Mouse (Mus musculus) E14TG2a.4 (cell line): ENCODE results near the gene Krt8.

Experiments used
- CTCF ChIP-seq: conservative IDR thresholded peaks from 2 replicates; pipeline ENCODE4 v1.5.1; 2014; ENCODE audit warnings: low read length
- NANOG ChIP-seq: IDR thresholded peaks from 2 replicates; pipeline ENCODE4 v1.6.1; 2014; ENCODE audit warnings: borderline replicate concordance, low read length, mixed read lengths

DNA sequence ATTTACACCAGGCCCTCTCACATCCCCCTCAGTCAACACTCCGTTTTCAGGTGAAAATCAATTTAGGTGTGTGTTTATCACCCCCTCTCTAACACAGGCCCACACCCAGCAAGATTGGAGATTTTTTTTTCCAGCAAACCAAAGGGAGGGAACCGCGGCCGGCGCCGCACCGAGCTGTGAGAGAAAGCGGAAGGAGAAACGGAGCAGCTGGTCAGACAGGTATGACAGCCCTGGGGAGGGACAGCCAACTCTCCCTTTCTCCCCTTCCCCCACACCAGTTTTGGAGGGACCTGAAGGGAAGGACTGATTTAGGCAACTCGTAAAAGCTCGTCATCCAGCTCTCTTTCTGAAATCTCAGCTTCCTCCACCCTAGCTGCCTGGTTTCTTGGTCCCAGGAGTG lies 2.0 kb upstream of the Krt8 start:
- no peak for TF ChIP-seq CTCF
- no peak for TF ChIP-seq NANOG
